Mouse (Mus musculus) forebrain, embryonic 14.5 days (tissue): ENCODE measurements at regions not wholly inside any gene's neighbourhood (a gene's known extent, or its start where the extent isn't known, plus 50 kb on each side); places are given as distances from the start of the nearest gene placed in this dataset.

ENCODE experiments used
- ATAC-seq: fragments of 200-750 bp; cut with Nextera tagmentation; 2 replicates; pipeline ENCODE4 v1.8.0; 2017; ENCODE audit warnings: mild to moderate bottlenecking, moderate library complexity
- DNase-seq: peaks from one replicate; pipeline ENCODE4 v3.0.0-alpha.2; 2015; ENCODE audit warnings: low spot score
- H3K27ac ChIP-seq: fragments of 300-500 bp; sonication (generic); 2 replicates; pipeline ENCODE4 v1.5.1; 2014; ENCODE audit warnings: low read depth, mild to moderate bottlenecking, control low read depth, low read length, moderate library complexity
- H3K27me3 ChIP-seq: fragments of 300-500 bp; sonication (generic); replicated peaks from 2 replicates; pipeline ENCODE4 v1.6.1; 2014; ENCODE audit warnings: low read length, control low read depth, mixed read lengths; ENCODE audit not compliant: control insufficient read depth, insufficient read depth
- H3K36me3 ChIP-seq: fragments of 300-500 bp; sonication (generic); 2 replicates; pipeline ENCODE4 v1.6.1; 2014; ENCODE audit warnings: low read length, control low read depth; ENCODE audit not compliant: control insufficient read depth, insufficient read depth
- H3K4me1 ChIP-seq: fragments of 300-500 bp; sonication (generic); 2 replicates; pipeline ENCODE4 v1.6.1; 2014; ENCODE audit warnings: antibody characterized with exemption, low read length, control low read depth; ENCODE audit not compliant: control insufficient read depth, insufficient read depth
- H3K4me2 ChIP-seq: fragments of 300-500 bp; sonication (generic); 2 replicates; pipeline ENCODE4 v1.6.1; 2014; ENCODE audit warnings: mild to moderate bottlenecking, control low read depth, low read length
- H3K4me3 ChIP-seq: fragments of 300-500 bp; sonication (generic); 2 replicates; pipeline ENCODE4 v1.5.1; 2014; ENCODE audit warnings: low read depth, low read length, control low read depth
- H3K9ac ChIP-seq: fragments of 300-500 bp; sonication (generic); 2 replicates; pipeline ENCODE4 v1.6.1; 2014; ENCODE audit warnings: mild to moderate bottlenecking, low read length, control low read depth, moderate library complexity
- H3K9me3 ChIP-seq: fragments of 300-500 bp; sonication (generic); replicated peaks from 2 replicates; pipeline ENCODE4 v1.6.1; 2016; ENCODE audit warnings: low read length, control low read depth, mixed read lengths; ENCODE audit not compliant: control insufficient read depth
- WGBS: fragments of 180-500 bp; shearing (Covaris S2); extraction: QIAGEN DNeasy Blood & Tissue Kit; methylation state at CpG from one replicate; pipeline ENCODE4 v1.1.7; 2014; 5-methylcytosine and 5-hydroxymethylcytosine counted together

GRCm38 (mm10) chr5:97204337-97204736 is 92.9 kb upstream of the Paqr3 start:
- no peaks in the 10 kb centered on the region for H3K9me3 ChIP-seq
- no peaks in the 10 kb centered on the region for H3K36me3 ChIP-seq
- ATAC-seq: no peak
- H3K4me2 ChIP-seq: no peak overlapping the region
- no peak overlapping the region for H3K9ac ChIP-seq
- no peak overlapping the region for H3K4me3 ChIP-seq
- no peak overlapping the region for H3K27ac ChIP-seq
- peaks cover 5% of the 10 kb centered on the region; the same call in 1 of the 2 replicates for H3K4me1 ChIP-seq
- no peaks in the 10 kb centered on the region for H3K27me3 ChIP-seq
- DNase-seq: no peak
- 77% methylated on average over 2 of the region's 2 CpGs for WGBS

- Histone ChIP-seq H3K9ac (no peak overlapping the region), H3K4me2 (no peak overlapping the region), H3K36me3 (no peaks in the 10 kb centered on the region), H3K27me3 (no peaks in the 10 kb centered on the region), H3K9me3 (no peaks in the 10 kb centered on the region), H3K4me1 (peaks cover 5% of the 10 kb centered on the region; the same call in 1 of the 2 replicates), H3K4me3 (no peak overlapping the region), H3K27ac (no peak overlapping the region)
- ATAC-seq (no peak), DNase-seq (no peak)
- whole genome bisulfite sequencing: 88% methylated on average over 1 of the region's 1 CpGs
These were observed 92.2 kb upstream of the Paqr3 start for GRCm38 (mm10) chr5:97203646-97204045.

- no peak overlapping the region for H3K4me2 ChIP-seq
- no peaks in the 10 kb centered on the region for H3K27me3 ChIP-seq
- DNase-seq (no peak), ATAC-seq (no peak)
- no peak overlapping the region for H3K9ac ChIP-seq
- H3K4me1 ChIP-seq: peaks cover 5% of the 10 kb centered on the region; the same call in 1 of the 2 replicates
- H3K4me3 ChIP-seq: no peak overlapping the region
- no peaks in the 10 kb centered on the region for H3K9me3 ChIP-seq
- no peak overlapping the region for H3K27ac ChIP-seq
- 39% methylated on average over 3 of the region's 3 CpGs for WGBS
- no peaks in the 10 kb centered on the region for H3K36me3 ChIP-seq
These were observed 91.2 kb upstream of the Paqr3 start for GRCm38 (mm10) chr5:97202557-97202956.

GRCm38 (mm10) chr5:97200655-97201054 is 89.3 kb upstream of the Paqr3 start:
- Histone ChIP-seq H3K9me3 (no peaks in the 10 kb centered on the region), H3K27me3 (no peaks in the 10 kb centered on the region), H3K4me2 (no peak overlapping the region), H3K9ac (no peak overlapping the region), H3K4me1 (peaks cover 5% of the 10 kb centered on the region; the same call in 1 of the 2 replicates), H3K27ac (no peak overlapping the region), H3K36me3 (no peaks in the 10 kb centered on the region), H3K4me3 (no peak overlapping the region)
- DNase-seq (no peak), ATAC-seq (no peak)
- whole genome bisulfite sequencing: 2% methylated on average over 4 of the region's 4 CpGs

GRCm38 (mm10) chr5:97195281-97195660 is 83.9 kb upstream of the Paqr3 start:
- H3K36me3 ChIP-seq: no peaks in the 10 kb centered on the region
- H3K4me2 ChIP-seq: 0 out of 2 replicates have a peak overlapping the region, but pooled peaks have one; percentile 4
- H3K9me3 ChIP-seq: no peaks in the 10 kb centered on the region
- H3K4me3 ChIP-seq: no peak overlapping the region
- H3K4me1 ChIP-seq: peaks cover 7% of the 10 kb centered on the region; the same call in 1 of the 2 replicates
- H3K9ac ChIP-seq: no peak overlapping the region
- DNase-seq: peak; percentile 81
- 28% methylated on average over 10 of the region's 10 CpGs for WGBS
- ATAC-seq: peak; percentile 86
- no peaks in the 10 kb centered on the region for H3K27me3 ChIP-seq
- peak overlapping the region; percentile 49 for H3K27ac ChIP-seq

- Histone ChIP-seq H3K9ac (no peak overlapping the region), H3K4me3 (no peak overlapping the region), H3K27me3 (no peaks in the 10 kb centered on the region), H3K4me1 (peaks cover 7% of the 10 kb centered on the region; the same call in 1 of the 2 replicates), H3K9me3 (no peaks in the 10 kb centered on the region), H3K4me2 (0 out of 2 replicates have a peak overlapping the region, but pooled peaks have one; percentile 4), H3K27ac (peak overlapping the region; percentile 49), H3K36me3 (no peaks in the 10 kb centered on the region)
- WGBS: 33% methylated on average over 11 of the region's 11 CpGs
- peak; percentile 35 for DNase-seq
- ATAC-seq: peak; percentile 68
These were observed 83.4 kb upstream of the Paqr3 start for GRCm38 (mm10) chr5:97194656-97195280.

GRCm38 (mm10) chr5:97192656-97193055 is 81.3 kb upstream of the Paqr3 start:
- WGBS: 67% methylated on average over 13 of the region's 13 CpGs
- no peak overlapping the region for H3K4me2 ChIP-seq
- H3K27ac ChIP-seq: no peak overlapping the region
- DNase-seq: peak; percentile 24
- H3K9ac ChIP-seq: no peak overlapping the region
- H3K36me3 ChIP-seq: no peaks in the 10 kb centered on the region
- no peaks in the 10 kb centered on the region for H3K27me3 ChIP-seq
- H3K9me3 ChIP-seq: no peaks in the 10 kb centered on the region
- H3K4me1 ChIP-seq: peaks cover 7% of the 10 kb centered on the region; the same call in 1 of the 2 replicates
- H3K4me3 ChIP-seq: no peak overlapping the region
- ATAC-seq: no peak

- H3K9ac ChIP-seq: no peak overlapping the region
- no peak for DNase-seq
- no peak for ATAC-seq
- H3K4me3 ChIP-seq: no peak overlapping the region
- H3K36me3 ChIP-seq: no peaks in the 10 kb centered on the region
- no peaks in the 10 kb centered on the region for H3K27me3 ChIP-seq
- no peak overlapping the region for H3K27ac ChIP-seq
- no peaks in the 10 kb centered on the region for H3K9me3 ChIP-seq
- WGBS: 49% methylated on average over 3 of the region's 3 CpGs
- peaks cover 7% of the 10 kb centered on the region; the same call in 1 of the 2 replicates for H3K4me1 ChIP-seq
- H3K4me2 ChIP-seq: no peak overlapping the region
These were observed 79.3 kb upstream of the Paqr3 start for GRCm38 (mm10) chr5:97190695-97191094.

- Histone ChIP-seq H3K4me2 (no peak overlapping the region), H3K27me3 (no peaks in the 10 kb centered on the region), H3K27ac (no peak overlapping the region), H3K9me3 (no peaks in the 10 kb centered on the region), H3K4me1 (no peaks in the 10 kb centered on the region), H3K36me3 (no peaks in the 10 kb centered on the region), H3K9ac (no peak overlapping the region), H3K4me3 (no peak overlapping the region)
- ATAC-seq (no peak), DNase-seq (no peak)
- WGBS: 82% methylated on average over 9 of the region's 9 CpGs
These were observed 73.1 kb upstream of the Paqr3 start for GRCm38 (mm10) chr5:97184512-97184911.
